Mouse (Mus musculus): ENCODE results near the gene Slc35e3. TPM values are rescaled to one million over a fixed set of nuclear protein-coding genes. Genes with fewer than 3 reads are reported as not detected.

The Slc35e3 gene
- polyA plus RNA-seq, 1 experiment from 2014 or later, result 22.4 TPM

DNA sequence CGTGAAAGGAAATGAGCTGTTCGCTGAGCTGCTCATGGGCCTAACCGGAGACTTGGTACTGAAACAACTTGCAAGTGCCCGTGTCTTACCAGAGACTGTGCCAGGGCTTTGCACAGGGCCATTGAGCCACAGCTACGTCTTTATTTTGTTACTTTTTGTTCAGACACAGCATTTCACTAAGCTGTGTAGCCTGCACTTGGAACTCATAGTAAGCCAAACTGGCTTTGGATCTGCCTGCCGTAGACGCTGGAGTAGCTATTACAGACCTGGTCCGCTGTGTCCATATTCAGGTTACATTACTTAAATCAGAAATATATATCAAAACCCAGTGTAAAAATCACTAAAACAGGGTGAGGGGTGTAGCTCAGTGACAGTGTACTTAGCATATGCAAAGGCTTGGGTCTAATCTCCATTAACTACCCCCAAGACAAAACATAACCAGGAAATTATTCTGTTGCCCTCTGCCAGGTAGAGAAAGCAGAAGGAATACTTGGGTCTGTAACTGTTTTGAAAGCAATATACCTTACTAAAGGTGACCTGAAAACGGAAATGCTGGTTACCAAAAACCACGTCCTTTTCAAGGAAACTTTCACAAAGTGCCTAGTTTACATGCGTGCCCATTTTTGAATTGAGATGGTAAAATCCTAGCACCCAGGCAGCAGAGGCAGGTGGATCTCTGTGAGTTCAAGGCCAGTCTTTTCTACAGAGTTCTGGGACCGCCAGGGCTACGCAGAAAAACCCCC, 60.1 kb downstream of the Slc35e3 start:
- H3K36me3 ChIP-seq (replicated peaks), result peaks cover 41% of the 10 kb centered on the region
- no peaks in the 10 kb centered on the region for H3K4me1 ChIP-seq
- no peaks in the 10 kb centered on the region for H3K27me3 ChIP-seq (ENCODE audit: poor library complexity, severe bottlenecking)
- no peak for DNase-seq (ENCODE audit: extremely low spot score, low spot score)
- no peak overlapping the region for H3K27ac ChIP-seq
- 96% methylated on average over 13 of the region's 13 CpGs for WGBS
- H3K9me3 ChIP-seq, result no peaks in the 10 kb centered on the region
- H3K4me3 ChIP-seq, result no peak overlapping the region

DNA sequence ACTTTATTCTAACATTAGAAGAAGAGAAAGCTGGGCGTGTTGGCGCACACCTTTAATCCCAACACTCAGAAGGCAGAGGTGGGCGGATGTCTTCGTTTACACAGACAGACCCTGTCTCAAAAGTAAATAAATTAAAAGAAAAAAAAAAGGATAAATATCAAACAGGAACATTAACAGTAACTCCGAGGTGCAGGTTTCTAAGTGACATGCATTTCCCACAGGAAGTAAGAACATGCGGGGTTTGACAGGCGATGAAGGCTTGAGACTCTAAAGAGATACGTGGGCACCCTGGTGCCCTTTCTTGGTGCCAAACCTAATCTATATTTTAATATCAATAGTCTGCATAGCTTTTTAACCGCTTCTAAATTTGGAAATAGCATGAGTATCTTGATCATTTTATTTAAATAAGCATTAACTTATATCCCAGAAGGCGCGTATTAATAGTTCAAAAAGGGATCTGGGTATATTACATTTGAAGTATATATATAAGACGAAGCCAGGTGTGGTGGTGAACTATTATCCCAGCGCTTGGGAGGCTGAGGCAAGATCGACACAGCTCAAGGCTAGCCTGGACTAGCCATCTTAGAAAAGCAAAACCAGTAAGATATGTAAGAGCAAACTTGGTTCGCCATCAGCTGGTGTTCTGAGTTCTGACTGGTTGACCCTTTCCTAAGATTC, 60.9 kb downstream of the Slc35e3 start:
- no peaks in the 10 kb centered on the region for H3K4me1 ChIP-seq
- H3K9me3 ChIP-seq, result no peaks in the 10 kb centered on the region
- DNase-seq (ENCODE audit: extremely low spot score, low spot score), result no peak
- peaks cover 34% of the 10 kb centered on the region for H3K36me3 ChIP-seq (replicated peaks)
- no peak overlapping the region for H3K27ac ChIP-seq
- WGBS, result 94% methylated on average over 15 of the region's 15 CpGs
- H3K4me3 ChIP-seq, result no peak overlapping the region
- H3K27me3 ChIP-seq (ENCODE audit: poor library complexity, severe bottlenecking), result no peaks in the 10 kb centered on the region

GRCm38 (mm10) chr10:117684298-117685170, 61.6 kb downstream of the Slc35e3 start:
- no peaks in the 10 kb centered on the region for H3K27me3 ChIP-seq (ENCODE audit: poor library complexity, severe bottlenecking)

DNA sequence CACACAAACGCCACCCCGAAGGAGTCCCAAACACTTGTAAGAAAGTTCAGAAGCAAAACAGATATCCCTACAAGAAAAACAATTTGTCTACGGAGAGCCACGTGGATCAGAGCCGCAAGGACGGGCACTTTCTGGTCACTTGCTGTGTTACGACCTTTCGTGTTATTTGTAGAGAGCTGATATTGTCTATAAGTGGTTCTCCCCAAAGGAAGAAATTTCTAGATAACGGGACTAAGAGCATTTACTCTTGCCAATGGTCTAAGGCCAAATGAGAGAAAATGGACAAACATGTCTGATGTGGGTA, 62.5 kb downstream of the Slc35e3 start:
- no peak overlapping the region for H3K27ac ChIP-seq
- 94% methylated on average over 9 of the region's 9 CpGs for WGBS
- no peak overlapping the region for H3K4me3 ChIP-seq
- no peak for DNase-seq (ENCODE audit: extremely low spot score, low spot score)
- H3K27me3 ChIP-seq (ENCODE audit: poor library complexity, severe bottlenecking), result no peaks in the 10 kb centered on the region
- H3K36me3 ChIP-seq (replicated peaks), result peaks cover 18% of the 10 kb centered on the region
- H3K9me3 ChIP-seq, result no peaks in the 10 kb centered on the region
- H3K4me1 ChIP-seq, result no peaks in the 10 kb centered on the region

More at GRCm38 (mm10) chr10:117684298-117685170, 61.6 kb downstream of the Slc35e3 start:
- Histone ChIP-seq H3K4me3 (no peak overlapping the region), H3K9me3 (no peaks in the 10 kb centered on the region), H3K27ac (no peak overlapping the region), H3K4me1 (no peaks in the 10 kb centered on the region), H3K36me3 (replicated peaks) (peaks cover 26% of the 10 kb centered on the region)
- WGBS, result 92% methylated on average over 19 of the region's 19 CpGs
- DNase-seq (ENCODE audit: extremely low spot score, low spot score), result no peak

Other genes starting within 250 kb of the Slc35e3 start
- 4.8 and 5.9 TPM in 2 replicates for gene Cpm, start 116.9 kb downstream of the Slc35e3 start, polyA plus RNA-seq (2016; fragmentation: Nextera tagmentation; extraction: Ambion mirVana)
- gene Mdm2, start 35.6 kb downstream of the Slc35e3 start, polyA plus RNA-seq (2016; fragmentation: Nextera tagmentation; extraction: Ambion mirVana), result 54.0 and 58.3 TPM in 2 replicates
- gene Nup107, start 46.3 kb upstream of the Slc35e3 start, polyA plus RNA-seq (2016; fragmentation: Nextera tagmentation; extraction: Ambion mirVana), result 113 and 116 TPM in 2 replicates
- gene Rap1b, start 99.7 kb upstream of the Slc35e3 start, polyA plus RNA-seq (2016; fragmentation: Nextera tagmentation; extraction: Ambion mirVana), result 136 and 141 TPM in 2 replicates

All from forebrain, embryonic 10.5 days (tissue).